In the genomic region with DNA sequence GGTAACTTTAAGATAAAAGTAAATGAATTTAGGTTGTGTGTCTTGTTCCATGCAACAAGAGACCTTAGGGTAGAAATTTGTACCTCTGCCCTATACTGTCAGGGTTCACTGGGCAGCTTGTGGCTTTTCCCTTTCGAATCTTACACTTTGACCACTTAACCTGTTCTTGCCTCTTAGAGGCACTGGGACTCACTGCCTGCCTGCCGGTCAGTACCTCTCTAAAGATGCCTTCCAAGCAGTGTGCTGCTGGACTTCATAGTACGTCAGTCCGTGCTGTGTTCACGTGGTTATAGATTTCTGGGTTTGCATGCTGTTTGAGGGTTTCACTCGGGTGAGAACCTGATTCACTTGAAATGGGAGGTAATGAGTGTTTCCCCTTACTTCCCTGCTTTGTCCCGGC, we compare ENCODE assay signal across 8 mouse cellular contexts. TPM values are rescaled to one million over a fixed set of nuclear protein-coding genes. Genes with fewer than 3 reads are reported as not detected.
A peak's percentile ranks its signal among the peaks of the same experiment; 100 is the strongest.
DNase-seq lines count a peak whose midpoint lies in the region; ATAC-seq lines count a peak whose summit lies in the region.

No protein-coding gene starts in this region.

- peak overlapping the region; percentile 61 for H3K4me2 ChIP-seq in liver, embryonic 16.5 days (ENCODE audit: low read depth, low read length)

- peak overlapping the region; percentile 37; the same call in 1 of the 2 replicates for H3K27ac ChIP-seq in liver, embryonic 16.5 days (ENCODE audit: low read length)

- 19% methylated on average over 7 of the region's 7 CpGs for WGBS in liver, embryonic 16.5 days (ENCODE audit: insufficient replicate concordance)

- H3K4me1 ChIP-seq in liver, embryonic 16.5 days (ENCODE audit: control insufficient read depth, low read depth, low read length), result peaks cover 9% of the 10 kb centered on the region; the same call in 1 of the 2 replicates

- H3K9me3 ChIP-seq in liver, embryonic 16.5 days (replicated peaks; ENCODE audit: control insufficient read depth, low read length), result no peaks in the 10 kb centered on the region

- peak; percentile 12 for DNase-seq in embryo, embryonic 9.5 days (ENCODE audit: extremely low spot score)
- DNase-seq in embryo, embryonic 10 days (ENCODE audit: low spot score), result no peak
- no peak for DNase-seq in urinary bladder, postnatal 14 days (ENCODE audit: low spot score)
- no peak for DNase-seq in layer of hippocampus, postnatal 14 days (ENCODE audit: low spot score in 2 of 2)
- DNase-seq in right cerebral cortex, postnatal 4 days, result no peak

- no peak overlapping the region; the same call in 1 of the 2 replicates for H3K9ac ChIP-seq in liver, embryonic 16.5 days (ENCODE audit: low read depth, low read length)

- H3K36me3 ChIP-seq in liver, embryonic 16.5 days (ENCODE audit: control insufficient read depth, insufficient read depth), result no peaks in the 10 kb centered on the region

- H3K27me3 ChIP-seq in liver, embryonic 16.5 days (ENCODE audit: control insufficient read depth, insufficient read depth, low read depth, low read length), result no peaks in the 10 kb centered on the region

- peak; percentile 2; the same call in 1 of the 2 replicates for ATAC-seq in common myeloid progenitor, adult 5-6 weeks (replicated peaks; ENCODE audit: low read depth, poor library complexity, severe bottlenecking)
- peak; percentile 16 for ATAC-seq in inflammation-experienced regulatory T-cells, adult 6 months
- 0 out of 2 replicates have a peak, but pooled peaks have one; percentile 5 for ATAC-seq in liver, embryonic 16.5 days (ENCODE audit: low read depth)

- peak overlapping the region; percentile 56 for H3K4me3 ChIP-seq in liver, embryonic 16.5 days (ENCODE audit: low read depth, low read length)

RNA-seq across cellular contexts. Expression of a gene that starts 22.7 kb away (rescaled TPM):
- 11.4 and 14.6 TPM in 2 replicates for total RNA-seq in common myeloid progenitor, adult 5-6 weeks (2017)
- 10 to 100 TPM; 23.1 to 26.4 (median 23.5) TPM for polyA plus RNA-seq in inflammation-experienced regulatory T-cells, adult 6 months (2017; shearing (Covaris generic))
- polyA plus RNA-seq in liver, embryonic 16.5 days (2015; fragmentation: Nextera tagmentation; extraction: Ambion mirVana), result 2.5 and 2.7 TPM in 2 replicates
- total RNA-seq in layer of hippocampus, postnatal 14 days (2021), result 10 to 100 TPM; 44.9 to 60.2 TPM
